Mouse (Mus musculus) brain, embryonic 14.5 days (tissue): ENCODE measurements at regions not wholly inside any gene's neighbourhood (a gene's known extent, or its start where the extent isn't known, plus 50 kb on each side); places are given as distances from the start of the nearest gene placed in this dataset.

ENCODE experiments used
- CTCF ChIP-seq: fragments of 200-500 bp; IDR thresholded peaks from 2 replicates; pipeline ENCODE4 v1.5.1; 2012; ENCODE audit warnings: inconsistent platforms, mild to moderate bottlenecking, moderate library complexity, borderline replicate concordance; ENCODE audit not compliant: insufficient read depth, insufficient read length; ENCODE audit errors: extremely low read depth
- POLR2A ChIP-seq: fragments of 200-500 bp; IDR thresholded peaks from 2 replicates; pipeline ENCODE4 v1.6.1; 2012; ENCODE audit warnings: mild to moderate bottlenecking, inconsistent platforms, borderline replicate concordance; ENCODE audit not compliant: poor library complexity, insufficient read depth, insufficient read length, severe bottlenecking; ENCODE audit errors: extremely low read depth

DNA sequence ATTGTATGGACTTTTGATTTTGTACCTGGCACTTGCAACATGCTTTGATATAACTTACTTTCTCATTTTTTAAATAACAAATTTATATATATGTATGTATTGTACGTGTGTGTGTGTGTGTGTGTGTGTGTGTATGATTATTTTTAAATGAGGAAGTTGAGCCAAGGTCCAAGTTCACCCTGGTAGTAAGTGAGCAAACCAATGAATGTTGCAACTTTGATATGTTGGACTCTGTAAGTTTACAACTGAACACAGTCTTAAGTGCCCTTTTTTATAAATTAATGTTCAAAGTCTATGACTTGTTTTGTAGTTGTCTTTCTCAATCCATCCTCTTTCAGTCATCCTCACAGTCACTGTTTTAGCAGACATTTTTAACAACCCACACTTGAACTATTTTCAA, 901.7 kb downstream of the Synb start:
- TF ChIP-seq POLR2A (no peak), CTCF (no peak)
